Mouse (Mus musculus): ENCODE data around the gene Cnp.
"Not testable (repeated sequence)": the region's sequence is repeated elsewhere in the genome, so short reads cannot be mapped to it uniquely, and the experiment has no call there.

The Cnp gene

DNA sequence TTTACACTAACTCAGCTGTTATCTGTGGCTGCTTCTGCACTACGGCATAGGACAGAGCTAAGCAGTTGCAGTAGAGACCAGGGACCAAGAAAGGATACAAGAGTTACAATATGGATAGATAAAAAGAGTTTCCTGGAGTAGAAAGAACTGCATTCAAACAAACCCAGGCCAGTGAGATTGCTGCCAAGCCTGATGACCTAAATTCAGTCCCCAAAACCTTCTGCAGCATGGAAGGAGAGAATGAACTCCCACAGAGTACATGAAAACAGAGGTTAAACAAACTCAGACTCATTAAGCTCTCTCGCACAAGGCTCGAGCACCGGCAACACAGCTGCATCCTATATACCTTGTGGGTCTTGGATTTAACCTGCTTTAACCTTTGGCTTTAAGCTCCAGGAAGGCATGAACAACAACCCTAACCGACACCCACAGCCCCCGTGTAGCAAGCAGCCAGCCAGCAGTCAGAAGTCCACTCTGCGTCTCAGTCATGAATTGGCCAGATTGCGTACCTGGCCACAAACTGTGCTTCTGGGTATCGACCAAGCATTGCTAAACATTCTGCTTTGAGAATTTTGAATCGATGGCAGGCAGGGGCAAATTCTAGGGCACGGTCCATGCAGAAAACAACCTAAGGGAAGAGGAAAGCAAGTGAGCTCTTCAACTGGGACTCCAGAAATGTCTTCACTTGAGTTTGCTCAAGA, 17.8 kb downstream of the Cnp start:
- DNase-seq, result no peak

DNA sequence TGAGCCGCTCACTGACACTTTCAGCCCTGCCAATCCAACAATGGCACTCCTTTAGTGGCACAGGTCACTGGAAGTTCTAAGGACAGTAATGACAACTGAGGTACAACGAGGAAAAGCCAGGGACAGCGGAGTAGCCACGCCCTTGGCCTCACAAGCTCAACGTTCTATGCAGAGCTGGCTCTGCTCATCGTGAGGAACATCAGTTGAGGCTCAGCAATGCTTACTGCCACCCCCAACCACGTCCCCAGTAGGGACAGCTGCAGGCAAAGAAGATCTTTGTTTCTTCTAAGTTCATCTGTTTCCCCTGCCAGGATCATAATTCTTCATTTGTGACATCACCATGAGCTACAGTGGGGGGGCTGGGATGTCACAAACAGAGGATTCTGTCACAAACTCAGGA, 19.9 kb downstream of the Cnp start:
- DNase-seq, result no peak

DNA sequence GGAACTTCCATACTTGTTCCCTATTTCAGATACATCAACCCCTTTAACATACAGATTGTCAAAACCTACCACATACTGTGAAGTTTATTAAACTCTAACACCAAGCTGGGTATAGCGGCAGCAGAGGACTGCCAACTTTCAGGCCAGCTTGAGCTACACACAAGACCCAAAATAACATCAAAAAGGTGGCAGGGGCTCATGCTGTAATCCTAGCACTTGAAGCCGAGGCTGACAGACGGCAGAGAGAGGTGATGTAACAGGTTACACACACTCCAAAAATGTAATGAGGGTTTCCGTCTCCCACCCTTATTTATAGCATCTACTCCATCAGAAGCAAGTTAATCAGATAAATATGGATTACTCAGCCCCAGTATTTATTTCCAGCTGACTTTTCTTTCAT, 20.8 kb downstream of the Cnp start:
- no peak for DNase-seq

DNA sequence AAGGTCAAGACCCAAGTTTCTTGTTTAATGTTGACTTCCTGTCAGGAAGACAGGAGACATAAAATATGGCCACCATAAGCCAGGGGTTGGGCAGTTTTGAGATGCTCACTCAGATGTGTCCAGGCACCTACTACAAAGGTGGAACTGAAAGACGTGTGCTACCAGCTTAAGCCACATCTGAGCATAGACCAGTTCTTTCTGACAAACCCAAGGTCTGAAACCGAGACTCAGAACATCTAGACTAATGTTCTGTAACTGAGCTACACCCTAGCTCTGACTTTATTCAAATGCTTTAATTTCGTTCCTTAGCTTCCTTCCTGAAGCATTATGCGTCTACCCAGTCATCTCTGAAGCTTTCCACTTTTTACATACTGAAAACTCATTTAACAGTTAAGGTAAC, 23.4 kb downstream of the Cnp start:
- no peak for DNase-seq

DNA sequence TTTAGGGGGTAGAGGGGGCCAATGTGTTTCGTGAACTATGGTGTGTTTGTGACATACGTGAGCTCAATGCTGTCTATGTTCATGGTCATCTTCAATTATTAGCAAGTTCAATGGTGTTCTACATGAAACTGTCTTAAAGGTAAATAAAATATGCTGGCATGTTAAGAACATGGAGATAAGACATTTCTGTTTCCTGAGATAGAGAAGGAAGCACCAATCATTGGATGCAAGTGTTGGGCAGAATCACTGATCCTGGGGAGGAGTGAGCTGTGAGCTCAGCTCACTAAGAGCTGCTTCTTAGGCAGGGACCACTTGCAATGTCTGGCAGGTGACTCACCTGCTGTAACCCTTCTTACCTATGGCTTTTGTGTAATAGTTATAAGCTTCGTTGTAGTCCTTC, 26.7 kb downstream of the Cnp start:
- no peak for DNase-seq

DNA sequence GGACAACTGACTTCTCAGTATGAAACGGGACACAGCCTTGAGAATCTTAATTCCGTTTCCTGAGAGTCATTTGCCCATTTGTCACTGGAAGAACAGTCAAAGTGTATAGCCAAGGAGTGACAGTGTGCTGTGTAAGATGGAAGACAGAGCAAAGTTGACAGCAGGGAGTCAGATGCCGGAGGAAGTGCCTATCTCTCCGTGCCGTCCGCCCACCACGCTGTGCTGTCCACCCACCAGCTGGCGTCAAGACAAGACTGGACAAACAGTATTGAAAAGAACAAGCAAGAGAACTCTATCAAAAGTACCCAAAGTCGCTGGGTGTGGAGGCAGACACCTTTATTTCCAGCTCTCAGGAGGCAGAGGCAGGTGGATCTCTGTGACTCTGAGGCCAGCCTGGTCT, 28.5 kb downstream of the Cnp start:
- DNase-seq, result no peak

DNA sequence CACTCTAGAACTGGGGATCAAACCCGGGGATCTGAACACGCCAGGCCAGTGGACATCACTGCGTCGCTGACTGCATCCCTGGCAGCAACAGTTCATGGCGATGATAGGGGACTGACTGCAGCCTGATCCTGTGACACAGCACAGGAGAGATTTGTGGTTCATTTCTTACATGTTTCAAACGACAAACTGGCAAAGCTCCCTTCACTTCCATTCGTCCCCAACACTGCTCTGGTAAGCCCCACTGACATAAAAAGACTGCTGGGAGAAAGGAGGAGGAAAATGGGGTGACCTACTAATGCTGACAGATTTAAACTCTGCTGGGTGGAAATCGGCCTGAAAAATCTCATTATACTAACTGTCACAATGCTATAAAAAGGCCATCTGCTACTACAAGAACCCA, 29.1 kb downstream of the Cnp start:
- DNase-seq, result no peak

DNA sequence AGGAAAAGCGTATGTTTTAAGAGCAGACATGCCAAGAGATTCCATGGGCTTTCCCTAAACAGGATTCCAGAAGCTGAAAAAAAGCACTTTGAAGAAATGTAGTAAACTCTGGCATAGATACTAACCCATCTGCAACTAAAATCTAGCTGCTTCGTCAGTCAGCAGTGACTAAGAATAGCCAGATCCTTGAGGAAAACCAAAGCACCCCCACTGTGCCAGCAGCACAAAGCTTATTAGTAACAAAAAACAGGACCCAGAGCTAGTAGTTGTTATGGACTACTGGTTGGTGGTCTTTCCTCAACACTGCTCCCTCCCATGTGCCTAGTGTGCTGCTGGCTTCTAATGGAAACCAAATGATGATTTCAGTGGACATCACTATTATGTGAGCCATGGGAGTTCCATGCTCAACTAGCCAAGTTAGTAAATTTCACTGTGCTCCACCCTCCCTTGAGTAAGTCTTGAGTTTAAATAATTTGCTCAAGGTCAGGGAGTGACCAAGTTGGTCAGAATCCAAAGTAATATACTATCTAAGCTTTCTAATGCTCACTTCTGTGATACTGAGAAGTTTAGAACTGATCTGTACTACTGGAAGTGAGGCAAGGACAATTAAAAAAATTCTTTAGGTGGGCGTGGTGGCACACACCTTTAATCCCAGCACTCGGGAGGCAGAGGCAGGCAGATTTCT, 29.8 kb downstream of the Cnp start:
- DNase-seq, result no peak

DNA sequence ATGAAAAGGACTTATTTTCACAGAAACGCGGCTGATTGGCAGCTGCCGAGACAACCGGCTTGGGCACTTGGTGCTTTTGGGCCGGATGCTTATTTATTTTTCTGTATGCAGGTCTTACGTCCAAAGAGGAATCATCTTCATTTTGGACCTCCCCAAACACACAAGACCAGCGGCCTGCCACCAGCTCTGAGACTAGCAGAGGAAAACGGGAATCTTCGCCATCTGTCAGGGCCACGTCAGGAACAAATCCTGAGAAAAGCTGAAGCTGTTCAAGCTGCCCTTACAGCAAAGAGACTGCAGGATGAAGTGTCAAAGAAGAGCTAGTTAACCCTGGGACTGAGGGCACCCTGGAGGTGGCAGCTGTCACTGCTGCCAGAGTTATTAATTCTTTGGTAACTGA, 30.7 kb downstream of the Cnp start:
- DNase-seq, result no peak

DNA sequence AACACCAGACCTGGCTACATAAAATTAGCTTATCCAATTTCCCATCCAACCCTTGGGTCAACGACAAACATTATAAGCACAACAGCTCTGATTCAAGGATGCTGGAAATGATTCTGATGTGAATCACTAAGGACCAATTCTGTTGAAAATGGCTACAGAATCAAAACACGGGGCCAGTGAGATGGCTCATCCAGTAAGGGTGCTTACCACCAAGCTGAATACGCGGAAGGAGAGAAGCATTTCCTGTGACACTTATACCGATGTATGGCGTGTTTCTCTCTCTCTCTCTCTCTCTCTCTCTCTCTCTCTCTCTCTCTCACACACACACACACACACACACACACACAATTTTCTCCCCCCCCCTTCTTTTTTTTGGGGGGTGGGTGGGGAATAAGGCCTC, 32.4 kb downstream of the Cnp start:
- DNase-seq, result no peak

DNA sequence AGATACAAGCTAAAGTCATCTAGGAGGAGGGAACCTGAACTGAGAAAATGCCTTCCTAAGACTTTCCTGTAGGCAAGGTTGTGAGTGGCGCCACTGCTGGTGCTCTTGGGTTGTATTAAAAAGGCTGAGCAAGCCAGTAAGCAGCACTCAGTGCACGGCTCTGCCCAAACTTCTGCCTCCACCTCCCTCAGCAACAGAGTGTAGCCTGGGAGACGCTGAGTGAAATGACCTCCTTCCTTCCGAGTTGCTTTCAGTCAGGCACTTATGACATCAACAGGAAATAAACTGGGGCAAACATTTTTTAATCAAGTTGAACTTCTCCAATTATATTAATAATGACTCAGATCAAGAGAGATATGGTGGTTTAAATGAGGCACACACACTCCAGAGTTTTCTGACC, 34.1 kb downstream of the Cnp start:
- DNase-seq, result no peak

DNA sequence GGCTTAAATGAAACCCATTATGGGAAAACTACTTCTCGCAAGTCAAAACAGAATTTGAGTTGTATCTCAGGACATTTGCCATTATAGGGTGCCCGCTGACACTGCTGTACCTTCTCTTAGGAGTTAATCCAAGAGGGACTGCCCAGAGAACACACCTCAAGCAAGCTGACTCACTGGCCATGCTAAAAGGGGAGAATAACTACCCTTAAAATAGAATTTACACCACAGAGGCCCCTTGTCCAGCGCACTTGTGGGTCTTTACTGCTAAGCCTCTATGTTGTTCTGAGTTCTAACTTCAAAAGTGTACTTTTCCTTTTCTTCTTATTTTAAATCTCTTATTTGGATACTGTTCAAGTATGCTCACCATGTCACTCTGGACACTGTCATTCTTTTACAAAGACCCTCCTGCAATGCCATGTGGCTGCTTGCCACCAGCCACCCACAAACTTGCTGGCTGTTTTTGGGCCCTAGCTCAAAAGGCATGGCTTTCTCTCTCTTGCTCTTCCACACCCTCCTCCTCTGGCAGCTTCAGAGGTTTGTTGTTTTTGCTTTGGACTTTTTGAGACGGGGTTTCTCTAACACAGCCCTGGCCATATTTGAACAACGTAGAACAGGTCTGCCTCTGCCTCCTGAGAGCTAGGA, 34.8 kb downstream of the Cnp start:
- DNase-seq, result no peak

DNA sequence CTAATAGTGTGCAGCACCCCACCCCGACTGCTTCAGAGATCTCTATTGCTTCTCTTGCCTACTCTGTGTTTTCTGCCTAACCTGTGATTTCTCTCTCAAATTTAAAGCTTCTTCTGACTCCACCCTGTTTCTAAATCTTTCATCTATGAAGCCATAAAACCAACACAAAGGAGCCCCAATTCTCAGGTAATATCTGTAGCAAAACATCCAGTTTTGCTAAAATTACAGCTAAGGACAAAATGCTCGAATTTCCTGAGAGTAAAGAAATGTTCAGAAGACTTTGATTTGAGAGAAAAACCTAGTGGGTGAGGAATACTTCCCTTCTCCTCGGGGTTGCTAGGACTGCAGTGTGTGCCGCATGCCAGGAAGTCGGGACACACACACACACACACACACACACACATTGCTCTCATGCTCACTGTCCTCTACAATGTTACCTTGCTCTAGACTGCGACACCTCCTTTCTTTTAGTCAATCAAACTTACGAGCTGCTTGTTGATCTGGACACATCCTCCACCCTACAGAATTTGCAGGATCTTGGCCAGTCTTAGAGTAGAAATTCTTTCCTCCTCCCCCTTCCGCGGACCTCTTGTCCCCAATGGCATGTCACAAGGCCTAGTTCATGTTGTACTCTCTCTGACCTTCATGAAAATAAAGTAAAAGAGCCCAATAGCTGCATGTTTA, 35.4 kb downstream of the Cnp start:
- DNase-seq, result no peak

DNA sequence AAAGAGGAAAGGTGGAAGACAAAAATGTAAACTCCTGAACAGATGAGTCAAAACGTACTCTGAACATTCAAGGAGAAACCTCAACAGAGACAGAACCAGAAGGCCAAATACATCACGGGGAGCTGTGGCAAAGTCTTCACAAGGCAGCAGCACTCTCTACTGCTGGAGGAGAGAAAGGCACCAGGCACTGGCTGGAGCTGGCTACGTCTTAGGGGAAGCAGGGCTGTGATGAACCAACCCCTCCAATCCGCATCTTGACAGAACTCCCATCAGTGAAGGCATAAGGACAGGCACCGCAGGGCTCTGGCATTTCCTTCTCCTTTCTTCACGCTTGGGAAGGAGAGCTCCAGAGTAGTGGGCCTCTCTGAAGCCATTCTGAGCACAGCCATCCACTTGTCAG, 36.9 kb downstream of the Cnp start:
- no peak for DNase-seq

DNA sequence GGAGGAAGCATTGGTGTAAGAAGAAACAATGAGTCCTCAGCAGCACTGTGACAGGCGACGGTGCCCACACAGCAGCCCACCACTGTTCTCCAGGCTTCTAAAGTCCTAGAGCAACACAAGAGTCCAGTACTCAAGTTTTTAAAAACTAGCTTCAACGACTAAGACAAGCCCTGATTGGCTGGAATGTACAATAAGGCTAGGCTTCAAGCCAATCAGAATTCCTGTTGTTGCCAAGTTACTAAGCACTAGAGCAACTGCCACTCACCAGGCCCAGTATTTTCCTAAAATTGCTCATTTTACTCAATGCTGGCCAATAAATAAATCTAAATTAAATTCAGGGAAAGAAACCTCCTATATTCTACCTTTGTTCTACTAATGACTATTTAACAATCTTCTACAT, 38.5 kb downstream of the Cnp start:
- DNase-seq, result peak; percentile 38

DNA sequence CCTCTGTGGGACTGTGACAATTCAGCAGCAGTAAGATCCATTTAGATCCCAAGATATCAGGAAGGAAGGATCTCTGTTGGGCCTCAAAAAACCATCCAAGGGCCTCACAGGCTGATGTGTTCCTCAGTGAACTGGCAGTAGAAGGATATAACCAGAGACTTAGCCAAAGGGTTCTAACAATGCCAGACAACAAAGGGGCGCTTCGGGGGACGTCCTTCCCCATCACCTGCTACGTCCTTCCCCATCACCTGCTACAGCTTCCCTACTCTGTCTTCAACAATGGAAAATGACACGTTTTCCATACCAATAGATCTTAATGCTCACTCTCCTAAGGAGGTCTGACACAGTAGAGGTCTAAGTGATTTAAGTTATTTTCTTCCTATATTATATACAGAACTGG, 41.6 kb downstream of the Cnp start:
- DNase-seq, result no peak

DNA sequence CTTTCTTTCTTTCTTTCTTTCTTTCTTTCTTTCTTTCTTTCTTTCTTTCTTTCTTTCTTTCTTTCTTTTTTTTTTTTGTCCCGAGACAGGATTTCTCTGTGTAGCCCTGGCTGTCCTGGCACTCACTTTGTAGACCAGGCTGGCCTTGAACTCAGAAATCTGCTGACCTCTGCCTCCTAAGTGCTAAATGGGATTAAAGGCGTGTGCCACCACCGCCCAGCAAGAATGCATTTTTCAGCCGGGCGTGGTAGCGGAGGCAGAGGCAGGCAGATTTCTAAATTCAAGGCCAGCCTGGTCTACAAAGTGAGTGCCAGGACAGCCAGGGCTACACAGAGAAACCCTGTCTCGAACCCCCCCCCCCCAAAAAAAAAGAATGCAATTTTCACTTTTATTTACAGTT, 42.1 kb downstream of the Cnp start:
- DNase-seq, result not testable (repeated sequence)

DNA sequence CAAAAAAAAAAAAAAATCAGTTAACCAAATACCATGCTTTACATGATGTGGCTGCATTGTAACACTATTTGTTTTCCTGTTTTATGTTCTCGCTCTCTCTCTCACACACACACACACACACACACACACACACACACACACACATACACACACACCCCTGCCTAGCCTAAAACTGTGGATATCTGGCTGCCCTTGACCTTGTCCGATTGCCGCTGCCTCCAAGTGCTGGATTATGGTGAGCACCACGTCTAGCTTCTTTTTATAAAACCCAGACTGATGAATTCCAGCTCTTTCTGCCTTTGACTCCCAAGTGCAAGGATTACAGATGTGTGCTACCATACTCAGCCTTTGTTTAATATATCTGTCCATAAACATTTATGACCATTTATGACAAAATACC, 42.8 kb downstream of the Cnp start:
- DNase-seq, result no peak

DNA sequence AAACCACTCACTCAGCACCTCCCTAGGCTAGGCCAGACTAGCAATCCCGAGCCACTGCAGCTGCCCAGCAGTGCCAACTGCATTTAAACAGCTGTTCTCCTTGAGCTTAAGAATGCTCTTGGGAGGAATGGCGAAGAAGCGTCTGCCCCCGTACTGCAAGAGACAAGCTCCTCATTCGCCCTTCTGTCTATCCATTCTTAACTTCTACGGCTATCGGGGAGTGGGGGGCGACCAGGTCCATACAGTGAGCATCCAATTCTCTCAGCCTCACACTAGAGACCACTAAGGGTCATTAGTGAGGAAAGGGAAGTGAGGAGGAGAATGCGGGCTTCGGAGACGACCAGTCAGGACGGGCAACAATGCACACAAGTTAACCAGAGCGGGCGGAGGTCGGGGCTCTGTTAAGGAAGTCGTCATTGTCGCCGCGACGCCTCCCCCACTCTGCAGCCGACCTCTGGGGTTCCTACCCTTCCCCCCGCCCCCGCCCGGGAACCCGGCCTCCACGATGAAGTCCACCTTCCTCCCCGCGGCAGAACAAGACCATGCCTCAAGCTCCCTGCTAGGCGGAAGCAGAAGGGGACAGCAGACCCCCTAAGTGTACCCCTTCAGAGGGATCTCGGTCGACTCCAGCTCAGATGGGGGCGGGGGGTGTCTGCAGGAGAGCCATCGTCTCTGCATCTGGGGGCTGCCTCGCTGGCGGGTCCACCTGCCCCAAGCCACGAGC, 44.2 kb downstream of the Cnp start, which contains the start of gene Nkiras2:
TSS of gene Nkiras2 (plus strand) at position 484 of the 724 bp plus-strand sequence.
- peak; percentile 86 for DNase-seq

DNA sequence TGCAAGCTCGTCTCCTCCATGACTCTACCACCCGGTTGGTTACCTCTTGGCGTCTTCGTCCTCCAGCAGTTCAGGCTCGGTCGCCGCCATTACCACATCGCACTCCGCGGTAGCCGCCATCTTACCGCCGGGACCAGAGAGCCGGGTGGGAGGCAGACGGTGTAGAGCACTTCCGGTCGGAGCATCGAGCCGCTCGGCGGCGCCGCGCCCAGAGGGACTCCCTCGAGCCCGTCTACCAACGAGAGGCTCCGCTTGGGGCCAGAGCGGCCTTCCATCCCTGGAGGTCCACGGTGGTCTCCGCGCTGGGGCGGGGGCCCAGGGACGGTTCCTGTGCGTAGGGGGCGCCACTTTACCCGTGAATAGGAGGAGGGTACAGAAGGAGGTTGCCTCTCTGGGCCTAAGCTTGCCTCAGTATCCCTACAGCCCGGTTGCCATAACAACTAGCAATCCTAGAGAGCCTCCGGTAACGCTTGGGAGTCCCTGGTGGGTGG, 44.8 kb downstream of the Cnp start:
- peak; percentile 100 for DNase-seq

DNA sequence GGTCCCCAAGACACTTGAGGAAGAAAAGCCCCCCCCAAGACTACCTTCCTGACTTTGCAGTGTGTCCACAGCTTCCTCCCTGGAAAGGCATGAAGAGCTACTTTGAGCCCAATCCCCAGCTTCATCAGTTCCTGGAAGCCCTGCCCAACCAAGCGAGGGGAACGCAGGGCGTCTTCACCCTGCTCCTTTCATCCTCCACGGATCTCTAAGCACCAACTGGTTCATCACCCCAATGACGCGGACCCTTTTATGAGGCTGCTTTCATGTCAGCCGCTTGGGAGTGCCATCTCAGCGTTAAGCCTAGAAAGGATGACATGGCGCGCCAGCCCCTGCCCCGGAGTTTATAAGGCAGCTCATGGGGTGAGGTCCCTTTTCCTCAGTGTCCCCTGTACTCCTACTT, 45.3 kb downstream of the Cnp start, which contains the start of gene Dnajc7:
TSS of gene Dnajc7 (minus strand) at position 187 of the 400 bp plus-strand sequence.
- DNase-seq, result no peak

DNA sequence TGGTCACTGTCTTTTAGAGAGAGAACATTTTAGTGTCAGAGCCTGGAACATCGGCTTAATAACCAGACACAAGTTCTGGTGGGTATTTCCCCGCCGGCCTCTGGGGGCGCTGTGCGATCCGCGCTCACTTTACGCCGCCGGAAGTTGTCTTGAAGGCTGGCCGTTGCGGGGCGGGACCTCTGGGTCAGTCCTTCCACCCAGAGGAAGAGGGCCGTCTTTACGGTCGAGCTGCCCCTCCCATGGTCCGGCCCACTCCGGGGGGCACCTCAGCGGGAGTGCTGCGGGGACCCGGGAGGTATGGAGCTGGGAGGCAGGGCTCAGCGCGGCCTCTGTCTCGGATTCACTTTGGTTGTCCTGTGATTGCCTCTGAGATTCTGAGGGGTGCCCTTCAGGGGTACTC, 48.0 kb downstream of the Cnp start:
- peak; percentile 96 for DNase-seq

DNA sequence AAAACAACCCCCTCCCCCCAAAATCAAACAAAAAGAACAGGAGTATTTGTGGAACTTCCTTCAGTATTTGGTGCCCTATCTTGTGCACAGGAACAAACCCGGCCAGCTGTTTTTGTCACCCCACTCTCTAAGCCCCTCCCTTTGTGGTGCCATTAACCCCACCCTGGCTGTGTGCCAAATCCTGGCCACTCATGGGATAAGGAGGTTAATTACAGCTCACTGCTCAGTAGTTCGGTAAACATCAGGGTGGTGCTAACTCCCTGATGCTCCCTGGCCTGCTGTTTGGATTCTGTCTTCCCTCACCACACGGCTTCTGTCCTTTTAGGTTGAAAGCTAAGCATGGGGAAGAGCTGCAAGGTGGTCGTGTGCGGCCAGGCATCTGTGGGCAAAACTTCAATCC, 49.2 kb downstream of the Cnp start:
- no peak for DNase-seq

All from embryo, embryonic 11 days (tissue).